Mouse (Mus musculus): ENCODE measurements at regions not wholly inside any gene's neighbourhood (a gene's known extent, or its start where the extent isn't known, plus 50 kb on each side); places are given as distances from the start of the nearest gene placed in this dataset.
A peak's percentile ranks its signal among the peaks of the same experiment; 100 is the strongest.

- no peak overlapping the region for H3K27ac ChIP-seq (replicated peaks; ENCODE audit: low read depth, low read length)
- WGBS: 83% methylated on average over 5 of the region's 5 CpGs
- no peaks in the 10 kb centered on the region for H3K9me3 ChIP-seq (ENCODE audit: control insufficient read depth, low read length)
- no peaks in the 10 kb centered on the region for H3K4me1 ChIP-seq (ENCODE audit: control insufficient read depth, insufficient read depth, low read length)
- H3K4me3 ChIP-seq (replicated peaks; ENCODE audit: low read depth, low read length): no peak overlapping the region
- ATAC-seq (ENCODE audit: low FRiP score, low TSS enrichment) (peak; percentile 27; the same call in 1 of the 2 replicates), DNase-seq (no peak)
- H3K27me3 ChIP-seq (ENCODE audit: control insufficient read depth, insufficient read depth, low read length): no peaks in the 10 kb centered on the region
- no peak overlapping the region for H3K4me2 ChIP-seq (ENCODE audit: low read length)
- no peak overlapping the region for H3K9ac ChIP-seq (replicated peaks; ENCODE audit: low read length)
- no peaks in the 10 kb centered on the region for H3K36me3 ChIP-seq (ENCODE audit: control insufficient read depth, insufficient read depth, low read length)
Observed at GRCm38 (mm10) chr3:43836865-43837264, 1541.3 kb upstream of the Pcdh10 start.

DNA sequence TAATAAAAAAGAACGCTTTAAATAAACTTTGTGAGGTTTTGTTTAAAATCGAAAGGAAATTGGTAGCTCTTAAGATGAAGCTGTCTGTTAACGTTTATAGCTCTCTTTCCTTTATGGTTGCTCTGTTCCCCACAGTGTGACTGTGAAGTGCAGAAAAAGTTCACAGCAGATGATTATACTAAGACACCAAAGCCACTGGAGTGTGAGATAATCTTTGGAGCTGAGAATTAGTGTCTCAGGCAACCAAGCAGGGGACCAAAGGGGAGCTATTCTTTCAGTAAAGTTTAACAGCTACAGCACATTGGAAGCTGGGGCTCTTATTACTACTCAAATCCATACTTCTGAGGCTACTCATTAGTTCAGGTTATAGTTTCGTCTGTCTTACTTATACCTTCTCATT is 1530.8 kb upstream of the Pcdh10 start:
- no peaks in the 10 kb centered on the region for H3K27me3 ChIP-seq (ENCODE audit: control insufficient read depth, insufficient read depth, low read length)
- 27% methylated on average over 4 of the region's 4 CpGs for WGBS
- no peaks in the 10 kb centered on the region for H3K9me3 ChIP-seq (ENCODE audit: control insufficient read depth, low read length)
- no peaks in the 10 kb centered on the region for H3K36me3 ChIP-seq (ENCODE audit: control insufficient read depth, insufficient read depth, low read length)
- no peak overlapping the region for H3K27ac ChIP-seq (replicated peaks; ENCODE audit: low read depth, low read length)
- H3K4me1 ChIP-seq (ENCODE audit: control insufficient read depth, insufficient read depth, low read length): no peaks in the 10 kb centered on the region
- no peak overlapping the region for H3K4me2 ChIP-seq (ENCODE audit: low read length)
- no peak for ATAC-seq (ENCODE audit: low FRiP score, low TSS enrichment)
- no peak overlapping the region for H3K9ac ChIP-seq (replicated peaks; ENCODE audit: low read length)
- DNase-seq: peak; percentile 12
- no peak overlapping the region for H3K4me3 ChIP-seq (replicated peaks; ENCODE audit: low read depth, low read length)
